Mouse (Mus musculus) telencephalon, adult 2 months (tissue): ENCODE results near the gene Kcnj3.
A peak's percentile ranks its signal among the peaks of the same experiment; 100 is the strongest.

Experiments used
- DNase-seq: peaks from one replicate; pipeline ENCODE4 v3.0.0-alpha.2; 2011; ENCODE audit warnings: low read depth, low spot score

The Kcnj3 gene

DNA sequence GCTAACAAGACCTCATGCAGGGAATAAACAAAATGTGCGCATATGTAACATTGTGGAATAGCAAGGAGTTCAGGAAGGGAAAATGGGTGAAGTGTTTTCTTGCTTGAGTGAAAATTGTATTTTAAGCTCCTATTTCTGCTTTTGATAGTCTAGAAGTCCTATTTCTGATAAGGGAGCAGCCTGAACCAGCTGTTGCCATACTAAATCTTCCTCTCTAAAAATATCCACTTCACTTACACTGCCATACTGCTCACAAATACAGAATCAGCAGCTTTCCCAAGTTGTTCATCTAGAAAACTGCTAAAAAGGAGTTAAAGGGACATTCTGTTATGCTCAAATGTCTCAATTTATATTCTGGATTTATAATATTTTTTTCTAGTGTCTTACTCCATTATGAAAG lies 69.9 kb downstream of the Kcnj3 start:
- DNase-seq = peak; percentile 72

DNA sequence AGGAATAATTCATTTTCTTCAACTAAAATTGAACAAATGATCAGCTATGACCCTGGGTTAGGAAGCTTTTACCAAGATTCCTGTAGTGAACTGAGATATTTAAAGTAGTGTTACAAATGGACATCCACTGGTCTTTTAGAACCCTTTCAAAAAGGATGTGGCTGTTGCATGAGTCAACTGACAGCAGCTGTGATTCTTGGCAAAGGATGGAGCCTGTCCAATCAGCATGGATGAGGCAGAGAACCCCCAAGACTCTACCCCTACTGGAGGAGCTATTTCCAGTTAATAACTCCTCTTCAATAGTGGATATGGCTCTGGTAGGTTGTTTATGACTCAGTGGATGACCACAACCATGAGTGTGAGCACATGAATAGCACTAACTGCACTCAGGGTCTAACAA lies 81.5 kb downstream of the Kcnj3 start:
- DNase-seq = no peak

- DNase-seq = peak; percentile 71
These were observed 97.1 kb downstream of the Kcnj3 start for GRCm38 (mm10) chr2:55532738-55533491.

DNA sequence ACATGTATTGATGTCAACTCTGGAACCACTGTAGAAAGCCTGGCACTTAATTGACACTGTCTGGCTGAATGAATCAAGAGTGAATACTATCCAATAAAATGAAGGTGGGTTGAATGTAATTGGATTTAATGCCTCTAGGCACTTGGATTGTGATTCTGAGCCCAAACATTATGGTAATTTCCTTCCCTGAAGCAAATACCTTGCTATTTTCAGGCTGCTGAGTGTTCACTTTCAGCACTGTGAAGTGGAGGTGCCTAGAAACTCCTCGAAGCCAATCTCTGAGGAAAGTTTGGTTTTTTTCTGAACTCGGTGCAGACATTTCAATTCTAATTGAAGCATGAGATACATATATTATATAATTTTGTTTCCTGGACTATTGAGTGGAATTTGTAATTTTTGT lies 99.2 kb downstream of the Kcnj3 start:
- DNase-seq = peak; percentile 47

GRCm38 (mm10) chr2:55535482-55535881 lies 99.7 kb downstream of the Kcnj3 start:
- DNase-seq = peak; percentile 29

GRCm38 (mm10) chr2:55547612-55548011 lies 111.8 kb downstream of the Kcnj3 start:
- DNase-seq = no peak

GRCm38 (mm10) chr2:55558368-55558985 lies 122.7 kb downstream of the Kcnj3 start:
- DNase-seq = no peak

- DNase-seq = no peak
These were observed 133.5 kb downstream of the Kcnj3 start for GRCm38 (mm10) chr2:55569291-55569690.

GRCm38 (mm10) chr2:55571425-55571824 lies 135.7 kb downstream of the Kcnj3 start:
- DNase-seq = no peak

GRCm38 (mm10) chr2:55580286-55580685 lies 144.5 kb downstream of the Kcnj3 start:
- DNase-seq = peak; percentile 27

DNA sequence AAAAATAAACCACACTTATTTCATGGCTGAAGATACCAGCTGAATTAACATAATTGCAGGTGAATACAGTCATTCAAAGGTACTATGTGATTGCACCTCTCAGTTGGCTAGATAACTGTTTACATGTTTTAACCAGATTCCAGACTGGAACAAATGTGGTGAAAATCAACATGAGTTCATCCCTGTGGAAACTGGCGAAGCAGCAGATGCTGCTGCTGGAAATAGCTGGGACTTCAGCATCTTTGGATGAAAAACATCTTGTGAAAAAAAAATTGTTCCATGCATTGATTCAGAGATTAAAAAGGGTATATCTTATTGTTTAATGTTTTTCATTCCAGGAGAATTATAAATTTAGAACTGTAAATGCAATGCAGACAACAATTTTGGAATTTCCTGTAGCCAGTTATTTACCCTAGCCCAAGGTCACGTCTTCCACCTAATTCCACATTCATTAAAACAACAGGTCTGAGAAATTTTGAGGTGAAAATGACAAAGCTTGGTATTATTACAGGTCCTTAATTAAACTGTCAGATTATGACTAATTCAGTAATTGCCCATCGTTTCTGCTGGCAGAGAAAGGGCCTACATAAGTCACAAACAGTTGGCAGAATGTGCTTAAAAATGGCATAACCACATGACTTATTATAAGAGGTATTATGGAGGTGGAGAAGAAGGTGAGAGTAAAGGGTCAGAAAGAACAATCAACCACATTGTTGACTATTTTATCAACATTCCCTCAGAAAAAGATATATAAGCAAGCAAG lies 155.6 kb downstream of the Kcnj3 start:
- DNase-seq = peak; percentile 69
